Mouse (Mus musculus) kidney, adult 2 months (tissue): ENCODE data around the gene Eln.

Experiments
- CTCF ChIP-seq: fragments of 200-500 bp; conservative IDR thresholded peaks from 2 replicates; pipeline ENCODE4 v1.5.1; 2011; ENCODE audit warnings: low read depth, mild to moderate bottlenecking, control low read depth, low read length, moderate library complexity, mixed read lengths; ENCODE audit not compliant: insufficient read depth, insufficient read length
- POLR2A ChIP-seq: fragments of 200-500 bp; IDR thresholded peaks from one replicate; pipeline ENCODE4 v1.6.1; 2011; ENCODE audit warnings: low read depth, low read length, control low read depth

DNA sequence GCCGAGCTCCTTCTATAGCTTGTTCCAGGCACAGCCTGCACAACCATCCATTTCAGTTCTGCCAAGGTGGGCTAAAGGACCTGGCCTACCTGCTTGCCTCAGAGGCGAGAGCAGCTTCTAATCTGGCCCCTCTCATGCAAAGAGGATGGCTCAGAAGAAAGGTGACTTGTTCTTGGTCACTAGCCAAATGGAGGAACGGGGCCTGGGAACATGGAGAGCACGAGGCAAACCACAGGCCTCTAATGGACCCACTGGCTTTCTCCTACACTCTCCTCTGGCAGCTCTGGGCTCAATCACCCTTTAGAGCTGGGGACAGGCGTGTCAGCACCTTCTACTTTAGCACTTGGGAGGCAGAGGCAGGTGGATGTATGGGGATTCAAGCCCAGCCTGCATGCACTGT lies 72.1 kb downstream of the Eln start:
- TF ChIP-seq CTCF (no peak), POLR2A (no peak)
